Mouse (Mus musculus): ENCODE results near the gene Alox8. TPM values are rescaled to one million over a fixed set of nuclear protein-coding genes. Genes with fewer than 3 reads are reported as not detected.

Gene Alox8
- total and polyA plus RNA-seq, 2 experiments from 2014 or later, result 1.5 to 5.8 TPM

DNA sequence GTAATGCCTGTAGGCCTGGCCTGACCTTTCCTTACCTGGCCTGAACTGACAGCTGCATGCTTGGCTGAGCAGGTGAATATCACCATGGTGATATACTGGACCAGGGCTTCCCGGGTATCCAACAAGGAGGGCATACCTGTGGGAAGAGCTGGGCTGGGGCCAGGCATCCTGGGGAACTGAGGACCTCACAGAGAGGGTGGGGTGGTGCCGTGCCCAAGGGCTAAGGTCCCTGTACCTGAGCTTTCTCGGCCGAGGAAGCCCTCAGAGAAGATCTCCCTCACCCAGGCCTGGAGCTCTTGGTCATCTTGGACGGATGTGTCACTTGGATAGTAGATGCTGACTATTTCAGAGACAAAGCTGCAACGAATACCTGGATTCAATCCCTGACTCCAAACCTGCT lies 11.7 kb downstream of the Alox8 start:
- Histone ChIP-seq H3K36me3 (ENCODE audit: insufficient read depth, low read length) (no peaks in the 10 kb centered on the region), H3K9ac (replicated peaks; ENCODE audit: low read length) (no peak overlapping the region), H3K4me3 (ENCODE audit: low read length) (no peak overlapping the region), H3K4me2 (ENCODE audit: low read depth, low read length) (no peak overlapping the region), H3K27me3 (ENCODE audit: insufficient read depth, low read length) (no peaks in the 10 kb centered on the region), H3K9me3 (ENCODE audit: low read length) (no peaks in the 10 kb centered on the region), H3K27ac (no peak overlapping the region), H3K4me1 (ENCODE audit: insufficient read depth, low read length) (no peaks in the 10 kb centered on the region)
- 86% methylated on average over 6 of the region's 6 CpGs for WGBS
- DNase-seq (ENCODE audit: low spot score) (no peak), ATAC-seq (no peak)
- no peak for TF ChIP-seq CTCF (IDR thresholded peaks at IDR 0.05; ENCODE audit: low read depth)

DNA sequence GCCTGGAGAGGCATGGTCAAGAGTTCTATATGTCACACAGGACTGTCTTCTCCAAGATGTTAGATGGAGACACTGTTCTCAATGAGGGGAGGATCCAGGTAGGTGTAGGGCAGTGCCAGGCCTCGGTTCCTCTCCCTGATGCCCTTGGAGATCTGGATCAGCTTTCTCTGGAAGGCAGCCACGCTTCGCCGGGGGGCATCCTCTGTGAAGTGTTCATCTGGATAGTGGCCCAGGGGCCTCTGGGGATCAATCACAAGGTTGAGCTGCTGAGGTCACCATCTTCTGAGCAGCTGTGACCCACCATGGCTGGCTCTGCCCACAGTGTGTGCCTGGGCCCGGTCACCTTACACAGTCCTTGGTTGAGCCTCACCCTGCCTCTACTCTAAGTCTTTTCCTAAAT lies 12.6 kb downstream of the Alox8 start:
- TF ChIP-seq CTCF (IDR thresholded peaks at IDR 0.05; ENCODE audit: low read depth), result no peak
- no peak overlapping the region for H3K4me2 ChIP-seq (ENCODE audit: low read depth, low read length)
- no peak overlapping the region for H3K4me3 ChIP-seq (ENCODE audit: low read length)
- no peaks in the 10 kb centered on the region for H3K4me1 ChIP-seq (ENCODE audit: insufficient read depth, low read length)
- H3K27me3 ChIP-seq (ENCODE audit: insufficient read depth, low read length), result no peaks in the 10 kb centered on the region
- no peaks in the 10 kb centered on the region for H3K9me3 ChIP-seq (ENCODE audit: low read length)
- DNase-seq (ENCODE audit: low spot score), result no peak
- H3K36me3 ChIP-seq (ENCODE audit: insufficient read depth, low read length), result no peaks in the 10 kb centered on the region
- no peak overlapping the region for H3K27ac ChIP-seq
- WGBS, result 85% methylated on average over 5 of the region's 5 CpGs
- ATAC-seq, result no peak
- no peak overlapping the region for H3K9ac ChIP-seq (replicated peaks; ENCODE audit: low read length)

GRCm38 (mm10) chr11:69180120-69180519 lies 17.5 kb downstream of the Alox8 start:
- TF ChIP-seq CTCF (IDR thresholded peaks at IDR 0.05; ENCODE audit: low read depth), result no peak
- Histone ChIP-seq H3K4me1 (ENCODE audit: insufficient read depth, low read length) (no peaks in the 10 kb centered on the region), H3K27ac (no peak overlapping the region), H3K9me3 (ENCODE audit: low read length) (no peaks in the 10 kb centered on the region), H3K27me3 (ENCODE audit: insufficient read depth, low read length) (no peaks in the 10 kb centered on the region), H3K9ac (replicated peaks; ENCODE audit: low read length) (no peak overlapping the region), H3K4me2 (ENCODE audit: low read depth, low read length) (no peak overlapping the region), H3K36me3 (ENCODE audit: insufficient read depth, low read length) (no peaks in the 10 kb centered on the region), H3K4me3 (ENCODE audit: low read length) (no peak overlapping the region)
- 88% methylated on average over 4 of the region's 4 CpGs for WGBS
- no peak for ATAC-seq
- no peak for DNase-seq (ENCODE audit: low spot score)

GRCm38 (mm10) chr11:69179512-69179911 lies 18.1 kb downstream of the Alox8 start:
- no peak overlapping the region for H3K27ac ChIP-seq
- no peak overlapping the region for H3K4me3 ChIP-seq (ENCODE audit: low read length)
- DNase-seq (ENCODE audit: low spot score) (no peak), ATAC-seq (no peak)
- no peaks in the 10 kb centered on the region for H3K9me3 ChIP-seq (ENCODE audit: low read length)
- H3K4me2 ChIP-seq (ENCODE audit: low read depth, low read length), result no peak overlapping the region
- H3K4me1 ChIP-seq (ENCODE audit: insufficient read depth, low read length), result no peaks in the 10 kb centered on the region
- 38% methylated on average over 3 of the region's 3 CpGs for WGBS
- H3K36me3 ChIP-seq (ENCODE audit: insufficient read depth, low read length), result no peaks in the 10 kb centered on the region
- H3K27me3 ChIP-seq (ENCODE audit: insufficient read depth, low read length), result no peaks in the 10 kb centered on the region
- no peak for TF ChIP-seq CTCF (IDR thresholded peaks at IDR 0.05; ENCODE audit: low read depth)
- H3K9ac ChIP-seq (replicated peaks; ENCODE audit: low read length), result no peak overlapping the region

GRCm38 (mm10) chr11:69178525-69178924 lies 19.1 kb downstream of the Alox8 start:
- no peak for TF ChIP-seq CTCF (IDR thresholded peaks at IDR 0.05; ENCODE audit: low read depth)

DNA sequence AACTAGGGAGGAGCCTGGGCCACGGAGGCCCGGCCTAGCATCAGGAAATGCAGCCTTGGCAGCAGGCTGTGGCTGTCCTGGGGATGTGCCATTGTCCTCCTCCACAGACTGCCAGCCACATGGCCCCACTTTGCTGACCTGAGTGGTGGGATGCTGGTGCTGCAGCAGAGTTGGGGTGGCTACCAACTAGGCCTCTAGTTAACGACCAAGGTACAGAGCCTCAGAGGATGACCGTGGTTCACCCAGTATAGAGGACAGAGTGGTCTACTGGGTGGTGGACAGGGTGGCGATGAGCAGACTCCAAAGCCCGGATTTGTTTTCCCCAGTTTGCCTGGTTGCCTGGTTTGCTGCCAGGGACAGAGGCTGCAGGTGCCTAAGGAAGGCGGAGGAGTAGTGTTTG lies 22.9 kb downstream of the Alox8 start:
- no peak overlapping the region for H3K27ac ChIP-seq
- no peak overlapping the region for H3K4me2 ChIP-seq (ENCODE audit: low read depth, low read length)
- no peak for TF ChIP-seq CTCF (IDR thresholded peaks at IDR 0.05; ENCODE audit: low read depth)
- ATAC-seq (no peak), DNase-seq (ENCODE audit: low spot score) (no peak)
- H3K9me3 ChIP-seq (ENCODE audit: low read length), result no peaks in the 10 kb centered on the region
- no peaks in the 10 kb centered on the region for H3K27me3 ChIP-seq (ENCODE audit: insufficient read depth, low read length)
- 78% methylated on average over 7 of the region's 7 CpGs for WGBS
- H3K4me1 ChIP-seq (ENCODE audit: insufficient read depth, low read length), result no peaks in the 10 kb centered on the region
- no peak overlapping the region for H3K4me3 ChIP-seq (ENCODE audit: low read length)
- no peaks in the 10 kb centered on the region for H3K36me3 ChIP-seq (ENCODE audit: insufficient read depth, low read length)
- H3K9ac ChIP-seq (replicated peaks; ENCODE audit: low read length), result no peak overlapping the region

More at GRCm38 (mm10) chr11:69178525-69178924, 19.1 kb downstream of the Alox8 start:
- DNase-seq (ENCODE audit: low spot score), result no peak
- Histone ChIP-seq H3K27ac (no peak overlapping the region), H3K4me2 (ENCODE audit: low read depth, low read length) (no peak overlapping the region), H3K36me3 (ENCODE audit: insufficient read depth, low read length) (no peaks in the 10 kb centered on the region), H3K27me3 (ENCODE audit: insufficient read depth, low read length) (no peaks in the 10 kb centered on the region), H3K4me3 (ENCODE audit: low read length) (no peak overlapping the region), H3K4me1 (ENCODE audit: insufficient read depth, low read length) (no peaks in the 10 kb centered on the region), H3K9ac (replicated peaks; ENCODE audit: low read length) (no peak overlapping the region), H3K9me3 (ENCODE audit: low read length) (no peaks in the 10 kb centered on the region)
- no peak for ATAC-seq
- 89% methylated on average over 3 of the region's 3 CpGs for WGBS

DNA sequence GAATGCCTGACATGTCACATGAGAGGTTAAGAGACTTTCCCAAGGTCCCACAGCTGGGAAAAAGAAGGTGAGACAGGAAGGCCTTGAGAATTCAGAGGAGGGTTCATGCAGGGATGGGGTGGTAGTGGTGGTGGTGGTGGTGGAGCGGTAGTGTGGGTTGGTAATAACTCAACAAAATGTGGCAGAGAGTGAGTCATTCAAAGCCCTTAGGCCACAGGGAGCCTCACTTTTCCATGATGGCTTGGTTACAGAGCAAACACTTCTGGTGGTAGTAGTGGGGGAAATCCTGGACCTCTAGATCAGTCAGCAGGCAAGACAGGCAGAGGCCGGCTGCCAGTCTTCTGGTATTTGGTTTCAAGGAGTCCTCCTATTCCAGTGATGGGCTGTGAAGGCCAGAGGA lies 25.0 kb downstream of the Alox8 start:
- H3K4me2 ChIP-seq (ENCODE audit: low read depth, low read length), result no peak overlapping the region
- H3K9ac ChIP-seq (replicated peaks; ENCODE audit: low read length), result no peak overlapping the region
- no peaks in the 10 kb centered on the region for H3K27me3 ChIP-seq (ENCODE audit: insufficient read depth, low read length)
- TF ChIP-seq CTCF (IDR thresholded peaks at IDR 0.05; ENCODE audit: low read depth), result no peak
- WGBS, result 98% methylated on average over 2 of the region's 2 CpGs
- no peak overlapping the region for H3K27ac ChIP-seq
- no peak for DNase-seq (ENCODE audit: low spot score)
- no peak for ATAC-seq
- H3K36me3 ChIP-seq (ENCODE audit: insufficient read depth, low read length), result no peaks in the 10 kb centered on the region
- H3K4me3 ChIP-seq (ENCODE audit: low read length), result no peak overlapping the region
- no peaks in the 10 kb centered on the region for H3K4me1 ChIP-seq (ENCODE audit: insufficient read depth, low read length)
- H3K9me3 ChIP-seq (ENCODE audit: low read length), result no peaks in the 10 kb centered on the region
